Mouse (Mus musculus) stomach, embryonic 16.5 days (tissue): ENCODE measurements around the gene Rnf123. TPM values are rescaled to one million over a fixed set of nuclear protein-coding genes. Genes with fewer than 3 reads are reported as not detected.
A peak's percentile ranks its signal among the peaks of the same experiment; 100 is the strongest.

ENCODE experiments used
- ATAC-seq: fragments of 200-750 bp; cut with Nextera tagmentation; 2 replicates; pipeline ENCODE4 v1.8.0; 2017; ENCODE audit warnings: moderate number of reproducible peaks, moderate TSS enrichment; ENCODE audit not compliant: insufficient read depth, low FRiP score
- H3K27ac ChIP-seq: fragments of 300-500 bp; sonication (generic); 2 replicates; pipeline ENCODE4 v1.5.1; 2014; ENCODE audit warnings: low read length
- H3K27me3 ChIP-seq: fragments of 300-500 bp; sonication (generic); 2 replicates; pipeline ENCODE4 v1.6.1; 2014; ENCODE audit warnings: low read length, control low read depth, mixed read lengths; ENCODE audit not compliant: control insufficient read depth, insufficient read depth
- H3K36me3 ChIP-seq: fragments of 300-500 bp; sonication (generic); 2 replicates; pipeline ENCODE4 v1.6.1; 2014; ENCODE audit warnings: low read length; ENCODE audit not compliant: control insufficient read depth, insufficient read depth
- H3K4me1 ChIP-seq: fragments of 300-500 bp; sonication (generic); 2 replicates; pipeline ENCODE4 v1.6.1; 2014; ENCODE audit warnings: low read length, control low read depth, mixed read lengths; ENCODE audit not compliant: control insufficient read depth, insufficient read depth
- H3K4me2 ChIP-seq: fragments of 300-500 bp; sonication (generic); 2 replicates; pipeline ENCODE4 v1.6.1; 2014; ENCODE audit warnings: low read depth, low read length, mixed read lengths
- H3K4me3 ChIP-seq: fragments of 300-500 bp; sonication (generic); replicated peaks from 2 replicates; pipeline ENCODE4 v1.5.1; 2014; ENCODE audit warnings: mild to moderate bottlenecking, low read length
- H3K9ac ChIP-seq: fragments of 300-500 bp; sonication (generic); 2 replicates; pipeline ENCODE4 v1.6.1; 2014; ENCODE audit warnings: low read length
- H3K9me3 ChIP-seq: fragments of 300-500 bp; sonication (generic); replicated peaks from 2 replicates; pipeline ENCODE4 v1.6.1; 2016; ENCODE audit warnings: low read length, control low read depth; ENCODE audit not compliant: control insufficient read depth
- WGBS: fragments of 180-500 bp; shearing (Covaris S2); extraction: QIAGEN DNeasy Blood & Tissue Kit; methylation state at CpG from one replicate; pipeline ENCODE4 v1.1.7; 2014; 5-methylcytosine and 5-hydroxymethylcytosine counted together
- polyA plus RNA-seq: library from polyadenylated mRNA; unstranded; fragments of >200 nt; fragmentation: Nextera tagmentation; extraction: Ambion mirVana; gene quantifications from 2 replicates; pipeline ENCODE4 v1.2.1, GENCODE M21; 2015

The Rnf123 gene
- polyA plus RNA-seq, 1 experiment from 2014 or later, result 32.8 TPM

- Histone ChIP-seq H3K4me2 (peak within 1 kb of the TSS; percentile 99), H3K4me1 (peaks cover 20% of the 10 kb centered on the region), H3K4me3 (peak within 1 kb of the TSS; percentile 81), H3K9ac (peak within 1 kb of the TSS; percentile 86), H3K36me3 (0 out of 2 replicates have a peak, but pooled peaks cover under 1% of the 10 kb centered on the region), H3K9me3 (no peaks in the 10 kb centered on the region), H3K27ac (peak within 1 kb of the TSS; percentile 78), H3K27me3 (no peaks in the 10 kb centered on the region)
- ATAC-seq, result peak; percentile 95
- WGBS, result under 1% methylated on average over 52 of the region's 52 CpGs
These were observed 11.2 kb upstream of the Rnf123 start, which contains the start of gene Apeh for GRCm38 (mm10) chr9:108094184-108094941. Gene Apeh, minus strand, starts transcription at chr9:108094606.

- H3K4me3 ChIP-seq, result peak overlapping the region; percentile 81
- peak overlapping the region; percentile 78 for H3K27ac ChIP-seq
- peak overlapping the region; percentile 86 for H3K9ac ChIP-seq
- ATAC-seq, result no peak
- 65% methylated on average over 10 of the region's 10 CpGs for WGBS
- no peaks in the 10 kb centered on the region for H3K27me3 ChIP-seq
- H3K4me1 ChIP-seq, result peaks cover 20% of the 10 kb centered on the region
- peak overlapping the region; percentile 99 for H3K4me2 ChIP-seq
- no peaks in the 10 kb centered on the region for H3K9me3 ChIP-seq
- H3K36me3 ChIP-seq, result peaks cover 8% of the 10 kb centered on the region; the same call in 1 of the 2 replicates
These were observed 10.4 kb upstream of the Rnf123 start for GRCm38 (mm10) chr9:108093586-108093985.

GRCm38 (mm10) chr9:108090611-108091120, 7.5 kb upstream of the Rnf123 start:
- no peak overlapping the region for H3K27ac ChIP-seq
- H3K27me3 ChIP-seq, result no peaks in the 10 kb centered on the region
- peaks cover 24% of the 10 kb centered on the region for H3K36me3 ChIP-seq
- no peak overlapping the region for H3K4me3 ChIP-seq
- H3K4me1 ChIP-seq, result peaks cover 12% of the 10 kb centered on the region
- WGBS, result 95% methylated on average over 7 of the region's 7 CpGs
- H3K4me2 ChIP-seq, result no peak overlapping the region
- no peak for ATAC-seq
- no peak overlapping the region for H3K9ac ChIP-seq
- no peaks in the 10 kb centered on the region for H3K9me3 ChIP-seq

- WGBS, result 88% methylated on average over 4 of the region's 4 CpGs
- H3K9ac ChIP-seq, result no peak overlapping the region
- peaks cover 21% of the 10 kb centered on the region for H3K27me3 ChIP-seq
- no peak overlapping the region for H3K4me2 ChIP-seq
- no peak overlapping the region for H3K4me3 ChIP-seq
- H3K9me3 ChIP-seq, result no peaks in the 10 kb centered on the region
- peaks cover 24% of the 10 kb centered on the region for H3K36me3 ChIP-seq
- H3K27ac ChIP-seq, result no peak overlapping the region
- H3K4me1 ChIP-seq, result peaks cover 8% of the 10 kb centered on the region
- ATAC-seq, result no peak
These were observed 2.1 kb upstream of the Rnf123 start for GRCm38 (mm10) chr9:108085261-108085660.

GRCm38 (mm10) chr9:108083561-108083960, 415 bp upstream of the Rnf123 start:
- Histone ChIP-seq H3K9me3 (no peaks in the 10 kb centered on the region), H3K4me3 (no peak overlapping the region), H3K4me1 (peaks cover 18% of the 10 kb centered on the region), H3K27ac (no peak overlapping the region), H3K36me3 (peaks cover 16% of the 10 kb centered on the region), H3K4me2 (no peak overlapping the region), H3K27me3 (peaks cover 21% of the 10 kb centered on the region), H3K9ac (no peak overlapping the region)
- WGBS, result 73% methylated on average over 6 of the region's 6 CpGs
- ATAC-seq, result no peak

GRCm38 (mm10) chr9:108082549-108082948, 597 bp downstream of the Rnf123 start:
- H3K9ac ChIP-seq, result peak overlapping the region; percentile 48
- H3K4me3 ChIP-seq, result peak overlapping the region; percentile 28
- 7% methylated on average over 19 of the region's 19 CpGs for WGBS
- no peak for ATAC-seq
- no peaks in the 10 kb centered on the region for H3K9me3 ChIP-seq
- peaks cover 10% of the 10 kb centered on the region for H3K36me3 ChIP-seq
- peaks cover 24% of the 10 kb centered on the region for H3K4me1 ChIP-seq
- no peak overlapping the region for H3K27ac ChIP-seq
- peaks cover 21% of the 10 kb centered on the region for H3K27me3 ChIP-seq
- peak overlapping the region; percentile 43 for H3K4me2 ChIP-seq

GRCm38 (mm10) chr9:108080168-108080567, 3.0 kb downstream of the Rnf123 start, which contains the start of gene Mst1:
Gene Mst1, plus strand, starts transcription at chr9:108080436.
- Histone ChIP-seq H3K4me1 (peaks cover 24% of the 10 kb centered on the region), H3K27ac (peak within 1 kb of the TSS; percentile 92), H3K27me3 (peaks cover 21% of the 10 kb centered on the region), H3K4me3 (peak within 1 kb of the TSS; percentile 95), H3K36me3 (no peaks in the 10 kb centered on the region), H3K9ac (peak within 1 kb of the TSS; percentile 97), H3K9me3 (no peaks in the 10 kb centered on the region), H3K4me2 (peak within 1 kb of the TSS; percentile 95)
- WGBS, result 66% methylated on average over 5 of the region's 5 CpGs
- peak; percentile 43; the same call in 1 of the 2 replicates for ATAC-seq

GRCm38 (mm10) chr9:108073141-108073930, 9.8 kb downstream of the Rnf123 start:
- H3K27ac ChIP-seq, result no peak overlapping the region
- no peak overlapping the region for H3K4me2 ChIP-seq
- no peak overlapping the region for H3K4me3 ChIP-seq
- no peaks in the 10 kb centered on the region for H3K27me3 ChIP-seq
- no peak overlapping the region for H3K9ac ChIP-seq
- peaks cover 13% of the 10 kb centered on the region for H3K36me3 ChIP-seq
- H3K4me1 ChIP-seq, result peaks cover 9% of the 10 kb centered on the region; the same call in 1 of the 2 replicates
- no peaks in the 10 kb centered on the region for H3K9me3 ChIP-seq
- 68% methylated on average over 7 of the region's 7 CpGs for WGBS
- ATAC-seq, result no peak
